Mouse (Mus musculus): ENCODE data around the gene Slc39a9.

Slc39a9 gene

DNA sequence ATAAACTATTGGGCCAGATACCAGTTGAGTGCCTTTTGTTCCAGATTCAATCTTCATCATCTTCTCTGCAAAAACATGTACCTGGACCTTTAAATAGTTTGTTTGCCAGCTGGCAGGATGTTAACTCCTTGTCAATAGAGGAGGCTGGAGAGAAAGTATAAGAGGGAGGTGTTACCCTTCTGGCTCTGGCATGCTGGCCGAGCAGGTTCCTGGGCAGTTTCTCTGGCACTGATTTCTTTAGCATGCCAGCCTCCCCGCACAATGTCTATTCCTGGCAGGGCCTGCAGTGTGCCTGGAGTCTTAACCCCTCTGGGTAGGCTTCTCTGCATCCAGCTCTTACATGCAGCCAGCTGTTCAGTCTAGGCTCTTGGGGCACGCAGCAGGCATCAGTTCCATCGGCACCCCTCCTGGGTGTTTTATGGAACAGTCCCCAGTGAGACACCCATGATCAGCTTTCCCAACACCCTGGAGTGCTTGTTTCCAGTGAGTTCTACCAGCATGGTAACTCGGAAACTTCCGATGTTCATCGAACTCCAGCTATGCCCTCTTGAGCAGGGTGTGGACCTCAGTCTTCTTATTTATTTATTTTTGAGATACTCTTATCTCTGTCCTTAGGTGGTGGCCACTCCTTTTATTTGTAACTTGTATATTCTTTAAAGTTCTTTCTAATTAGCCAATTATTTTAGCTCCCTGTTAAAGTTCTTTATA is 10.4 kb downstream of the Slc39a9 start:
- DNase-seq (ENCODE audit: low spot score in 2 of 2) = no peak

DNA sequence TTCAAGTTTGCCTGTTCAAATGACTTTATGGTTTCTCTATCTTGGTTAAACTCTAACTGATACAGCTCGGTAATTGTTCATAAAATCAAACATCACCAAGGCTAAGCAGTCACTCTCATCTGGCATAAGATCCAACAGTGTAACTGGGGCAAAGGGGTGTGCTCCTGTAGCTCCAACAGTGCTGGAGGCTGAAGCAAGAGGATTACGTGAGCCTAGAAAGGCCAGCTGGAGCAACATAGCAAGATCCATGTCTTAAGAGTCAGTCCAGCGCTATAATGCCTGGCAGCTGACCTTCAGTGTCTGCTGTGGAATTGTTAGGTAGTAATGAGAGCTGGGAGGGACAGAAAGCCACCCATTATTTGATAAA is 11.0 kb downstream of the Slc39a9 start:
- DNase-seq (ENCODE audit: low spot score in 2 of 2) = no peak

DNA sequence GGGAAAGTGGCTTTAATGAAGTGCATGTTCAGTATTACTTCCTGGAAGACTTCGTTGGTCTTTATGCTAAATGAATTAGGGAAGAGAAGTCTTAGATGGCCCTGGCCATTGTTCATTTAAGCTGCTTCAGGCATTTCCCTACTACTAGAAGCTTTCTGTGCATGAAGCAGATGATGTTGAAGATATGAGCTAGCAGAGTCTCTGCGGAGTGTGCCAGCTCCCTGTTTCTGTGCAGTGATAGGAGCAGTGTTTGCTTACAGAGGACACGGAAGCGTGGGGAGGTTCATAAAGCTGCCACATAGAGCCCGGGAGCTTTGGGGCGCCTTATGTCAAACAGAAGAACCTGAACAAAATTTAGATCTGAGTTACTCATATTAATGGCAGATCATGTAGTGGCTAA is 15.0 kb downstream of the Slc39a9 start:
- DNase-seq (ENCODE audit: low spot score in 2 of 2) = no peak

DNA sequence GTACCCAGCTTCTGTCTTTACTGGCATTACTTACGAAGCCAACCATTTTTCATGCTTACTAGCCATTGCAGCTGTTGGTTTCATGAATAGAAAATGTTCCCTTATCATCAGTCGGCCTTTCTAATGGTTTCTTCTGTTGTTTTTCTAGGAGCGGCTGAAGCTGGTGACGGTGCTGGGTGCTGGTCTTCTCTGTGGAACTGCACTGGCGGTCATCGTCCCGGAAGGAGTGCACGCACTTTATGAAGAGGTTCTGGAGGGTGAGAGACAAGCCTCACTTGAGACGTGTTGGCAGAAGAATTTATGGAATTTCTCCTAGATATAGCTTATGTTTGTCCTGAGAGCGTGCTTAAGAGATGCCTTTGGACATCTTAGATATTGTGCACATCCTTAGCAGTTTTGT is 18.6 kb downstream of the Slc39a9 start:
- no peak for DNase-seq (ENCODE audit: low spot score in 2 of 2)

DNA sequence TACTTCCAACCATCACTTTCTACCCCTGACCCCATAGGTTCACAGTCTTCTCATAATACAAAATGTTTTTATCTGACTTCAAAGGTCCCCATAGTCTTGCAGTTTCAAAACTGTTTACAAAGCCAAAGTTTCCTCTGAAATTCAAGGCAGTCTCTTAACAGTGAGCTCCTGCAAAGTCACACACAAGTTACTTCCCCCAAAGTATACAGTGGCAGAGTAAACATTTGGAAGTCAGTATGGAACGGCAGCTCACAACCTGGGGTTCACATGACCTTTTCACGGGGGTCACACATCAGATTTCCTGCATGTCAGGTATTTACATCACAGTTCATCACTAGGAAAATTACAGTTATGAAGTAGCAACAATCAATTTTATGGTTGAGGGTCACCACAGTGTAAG is 20.3 kb downstream of the Slc39a9 start:
- DNase-seq (ENCODE audit: low spot score in 2 of 2) = no peak

DNA sequence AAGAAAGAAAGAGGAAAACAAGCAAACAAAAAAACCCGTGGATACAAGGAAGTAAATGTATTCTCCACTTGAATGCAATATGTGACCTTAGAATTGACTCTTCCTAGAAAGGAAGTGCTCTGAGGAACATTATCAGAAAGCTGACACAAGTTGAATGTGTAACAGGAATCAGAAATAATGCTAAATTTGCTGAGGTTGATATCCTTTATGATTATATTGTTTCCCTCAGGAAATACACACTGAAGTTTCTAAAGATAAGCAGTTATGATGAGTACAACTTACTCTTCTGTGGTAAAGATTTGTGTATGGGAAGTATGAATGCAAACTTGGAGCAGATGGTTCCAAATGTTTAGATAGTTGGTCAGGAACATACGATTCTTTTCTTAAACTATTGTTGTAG is 24.7 kb downstream of the Slc39a9 start:
- no peak for DNase-seq (ENCODE audit: low spot score in 2 of 2)

DNA sequence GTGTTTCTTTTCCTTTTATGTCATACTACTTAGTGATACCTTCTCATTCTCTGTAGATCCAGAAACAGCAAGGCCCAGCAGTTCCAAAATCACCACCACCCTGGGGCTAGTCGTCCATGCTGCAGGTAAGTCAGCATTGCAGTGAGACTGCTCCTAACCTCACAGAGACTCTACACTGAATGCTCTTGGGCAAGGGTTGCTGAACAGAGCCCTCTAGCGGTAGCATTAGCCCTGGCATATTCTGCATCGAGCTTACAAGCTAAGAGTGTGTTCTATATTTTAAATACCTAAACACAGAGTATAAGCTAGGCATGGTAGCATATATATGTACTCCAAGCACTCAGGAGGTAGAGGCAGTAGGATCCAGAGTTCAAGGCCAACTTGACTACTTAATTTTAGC is 29.5 kb downstream of the Slc39a9 start:
- DNase-seq (ENCODE audit: low spot score in 2 of 2) = peak; percentile 22 to 39

DNA sequence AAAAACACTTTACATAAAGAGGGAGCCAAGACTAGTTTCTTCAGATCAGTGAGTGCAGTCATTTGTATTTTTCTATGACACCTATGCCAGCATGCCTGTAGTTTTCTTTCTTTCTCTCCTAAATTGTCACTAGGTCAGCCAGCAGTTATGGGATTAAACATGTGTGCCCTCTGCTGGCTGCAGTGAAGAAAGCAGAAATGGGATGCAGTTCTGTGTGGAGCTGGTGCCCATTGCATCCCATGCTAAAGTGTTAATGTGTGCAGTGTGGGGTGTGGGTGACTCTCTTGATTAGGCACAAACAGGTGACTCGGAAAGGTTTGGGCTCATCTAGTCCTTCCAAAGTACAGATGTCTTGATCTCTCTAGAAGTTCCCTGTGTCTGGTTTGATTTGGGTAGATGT is 37.7 kb downstream of the Slc39a9 start:
- no peak for DNase-seq (ENCODE audit: low spot score in 2 of 2)

DNA sequence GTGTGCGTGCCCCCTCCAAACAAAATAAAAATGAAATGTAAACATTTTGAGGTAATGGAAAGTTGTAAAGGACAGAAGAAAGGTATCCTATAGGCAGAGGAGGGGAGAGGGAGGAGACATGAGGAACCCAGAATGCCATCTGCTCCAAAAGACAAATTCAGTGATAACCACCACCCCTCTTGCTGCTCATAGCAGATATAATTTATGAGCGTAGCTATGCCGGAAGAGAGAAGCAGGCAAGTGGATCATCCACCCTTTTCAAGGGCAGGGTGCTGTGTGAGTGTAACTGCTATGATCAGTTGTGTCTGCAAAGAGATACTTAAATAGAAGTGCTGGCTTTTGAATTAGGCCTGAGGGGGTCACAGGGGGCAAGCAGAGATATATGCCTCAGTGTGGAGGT is 39.9 kb downstream of the Slc39a9 start:
- DNase-seq (ENCODE audit: low spot score in 2 of 2) = no peak

DNA sequence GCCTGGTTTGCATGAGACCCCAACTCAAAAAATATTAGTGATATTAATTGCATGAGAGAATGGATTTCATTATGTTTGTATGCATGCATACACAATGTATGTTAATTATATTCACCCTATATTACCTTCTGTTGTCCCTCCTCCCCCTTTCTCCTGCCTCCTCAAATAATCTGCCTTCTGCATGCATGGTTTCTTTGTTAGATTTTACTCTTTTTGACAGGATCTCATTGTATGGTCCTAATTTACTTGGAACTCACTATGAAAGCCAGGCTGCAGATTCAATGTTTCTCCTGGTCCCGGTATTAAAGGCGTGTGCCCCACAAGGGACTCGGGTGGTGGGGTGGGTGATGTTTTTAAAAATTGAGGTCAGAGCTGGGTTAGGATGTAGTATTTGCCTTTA is 40.6 kb downstream of the Slc39a9 start:
- no peak for DNase-seq (ENCODE audit: low spot score in 2 of 2)

DNA sequence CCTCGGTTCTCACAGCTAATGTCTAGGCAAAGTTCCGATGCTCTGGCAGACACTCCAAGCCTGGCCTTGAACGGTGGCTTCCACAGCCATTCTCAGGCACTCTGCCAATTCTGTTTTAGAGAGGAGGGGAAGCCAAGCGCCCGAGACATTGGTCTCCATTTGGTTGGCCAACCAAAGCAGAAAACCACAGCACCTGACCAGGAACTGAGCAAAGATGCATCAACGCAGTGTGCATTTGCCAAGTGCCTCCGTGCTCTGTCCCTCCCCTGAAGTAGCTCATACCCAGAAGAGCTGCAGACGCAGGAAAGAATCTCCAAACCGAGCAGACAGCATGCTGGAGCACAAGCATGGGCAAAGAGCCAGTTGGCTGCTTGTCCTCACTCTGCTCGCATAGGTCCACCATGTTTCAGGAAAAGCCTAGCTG is 44.1 kb downstream of the Slc39a9 start:
- DNase-seq (ENCODE audit: low spot score in 2 of 2) = no peak

DNA sequence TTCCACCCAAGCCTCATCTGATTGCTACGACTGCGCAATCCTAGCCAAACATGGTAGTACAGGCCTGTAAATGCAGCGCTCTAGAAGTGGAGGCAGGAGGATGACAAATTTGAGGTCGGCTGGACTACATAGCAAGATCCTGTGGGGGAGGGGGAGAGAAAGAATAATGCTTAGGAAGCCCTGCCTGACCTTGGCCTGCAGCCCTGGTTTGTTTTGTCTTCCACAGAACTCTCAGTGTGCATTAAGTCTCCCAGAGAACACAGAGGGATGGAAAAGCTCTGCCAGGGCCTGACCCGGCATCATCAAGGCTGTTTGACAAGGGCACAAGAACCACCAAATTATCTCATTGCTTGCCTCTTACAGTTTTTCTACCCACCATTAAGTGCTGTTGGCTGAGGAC is 46.0 kb downstream of the Slc39a9 start:
- DNase-seq (ENCODE audit: low spot score in 2 of 2) = no peak

DNA sequence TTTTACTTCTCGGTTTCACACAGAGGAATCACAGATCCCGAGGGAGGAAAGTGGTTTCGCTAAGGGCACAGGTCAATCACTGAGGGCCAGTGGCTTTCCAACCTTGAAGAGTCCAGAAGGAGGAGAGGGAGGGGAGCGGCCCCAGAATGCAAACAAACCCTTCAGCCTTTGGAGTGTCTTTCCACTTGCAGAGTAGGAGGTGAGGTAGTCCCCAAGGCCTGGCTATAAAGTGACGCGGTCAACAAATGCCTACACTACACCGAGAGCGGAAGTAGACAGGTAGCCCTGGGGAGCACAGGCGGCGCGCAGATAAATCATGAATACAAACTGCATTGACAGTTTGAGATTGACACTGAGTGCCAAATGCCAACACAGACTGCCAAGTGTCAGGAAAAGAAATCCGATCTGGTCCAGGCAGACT is 48.0 kb downstream of the Slc39a9 start:
- no peak for DNase-seq (ENCODE audit: low spot score in 2 of 2)

DNA sequence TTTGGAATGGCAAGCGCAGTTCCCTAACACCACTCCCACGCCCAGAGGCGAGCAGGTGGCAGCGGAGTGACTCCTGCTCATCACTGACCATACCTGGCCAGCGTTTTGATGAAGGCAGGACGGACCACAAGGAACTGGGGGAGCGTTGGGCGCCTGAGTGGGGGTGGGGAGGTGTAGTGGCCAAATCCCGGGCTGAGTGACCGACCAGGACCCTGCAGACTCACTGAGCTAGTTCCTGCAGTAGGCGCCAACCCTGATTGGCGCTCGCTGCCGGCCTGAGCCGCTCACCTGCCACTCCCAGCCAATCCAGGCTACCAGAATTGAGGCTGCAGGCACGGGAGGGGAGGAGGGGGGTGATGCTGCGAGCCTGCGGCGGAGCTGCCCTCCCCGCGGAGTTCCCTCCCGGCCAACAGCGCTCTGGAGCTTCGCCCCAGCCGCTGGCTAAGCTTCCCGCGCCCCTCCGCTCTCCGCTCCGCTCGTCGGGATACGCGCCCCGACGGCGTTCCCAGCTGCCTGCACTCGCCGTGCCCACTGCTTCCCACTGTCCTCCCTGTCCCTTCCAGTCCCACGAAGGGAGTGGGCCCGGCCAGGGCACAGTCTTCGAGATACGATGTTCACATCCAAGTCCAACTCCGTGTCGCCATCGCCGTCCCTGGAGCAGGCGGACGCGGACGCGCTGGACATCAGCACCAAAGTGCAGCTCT is 48.7 kb downstream of the Slc39a9 start, which contains the start of gene Plekhd1:
TSS of gene Plekhd1 (plus strand) at position 323 of the 704 bp plus-strand sequence.
- no peak for DNase-seq (ENCODE audit: low spot score in 2 of 2)

DNA sequence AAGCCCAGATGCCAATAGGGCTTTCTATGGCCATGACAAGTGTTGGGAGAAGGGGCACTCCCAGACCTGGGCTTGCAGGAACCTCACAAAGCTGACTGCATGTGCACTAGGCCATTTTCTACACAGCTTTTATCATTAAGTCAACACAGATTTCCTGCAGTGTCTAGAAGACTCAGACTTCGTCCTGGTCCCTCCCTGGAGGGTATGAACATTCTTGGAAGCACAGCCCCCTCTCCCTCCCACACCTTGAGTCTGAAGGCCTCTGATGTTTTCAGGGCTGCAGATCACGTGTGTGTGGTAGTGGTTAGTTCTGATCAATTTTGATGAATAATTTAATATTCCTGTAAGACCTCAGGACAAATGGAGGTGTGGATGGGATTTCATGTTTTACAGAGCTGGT is 50.0 kb downstream of the Slc39a9 start:
- DNase-seq (ENCODE audit: low spot score in 2 of 2) = no peak

DNA sequence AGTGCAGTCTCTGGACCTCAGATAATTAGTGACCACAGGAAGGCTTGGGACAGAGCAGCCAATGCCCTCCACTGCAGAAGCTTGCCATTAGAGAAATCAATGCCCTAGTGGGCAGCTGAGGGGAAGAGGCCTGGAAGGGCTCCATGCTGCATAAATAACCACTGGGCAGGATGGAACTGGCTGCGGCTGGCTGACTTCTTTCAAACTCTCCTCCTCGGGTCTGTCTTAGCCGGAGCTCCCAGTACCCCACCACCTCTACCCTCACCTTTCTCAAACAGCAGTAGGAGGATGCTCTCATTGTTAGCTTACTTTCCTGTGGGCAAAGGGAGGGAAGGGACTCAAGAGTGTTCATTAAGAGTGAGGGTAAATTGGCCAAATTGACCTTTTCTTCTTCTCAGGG is 51.3 kb downstream of the Slc39a9 start:
- DNase-seq (ENCODE audit: low spot score in 2 of 2) = no peak

DNA sequence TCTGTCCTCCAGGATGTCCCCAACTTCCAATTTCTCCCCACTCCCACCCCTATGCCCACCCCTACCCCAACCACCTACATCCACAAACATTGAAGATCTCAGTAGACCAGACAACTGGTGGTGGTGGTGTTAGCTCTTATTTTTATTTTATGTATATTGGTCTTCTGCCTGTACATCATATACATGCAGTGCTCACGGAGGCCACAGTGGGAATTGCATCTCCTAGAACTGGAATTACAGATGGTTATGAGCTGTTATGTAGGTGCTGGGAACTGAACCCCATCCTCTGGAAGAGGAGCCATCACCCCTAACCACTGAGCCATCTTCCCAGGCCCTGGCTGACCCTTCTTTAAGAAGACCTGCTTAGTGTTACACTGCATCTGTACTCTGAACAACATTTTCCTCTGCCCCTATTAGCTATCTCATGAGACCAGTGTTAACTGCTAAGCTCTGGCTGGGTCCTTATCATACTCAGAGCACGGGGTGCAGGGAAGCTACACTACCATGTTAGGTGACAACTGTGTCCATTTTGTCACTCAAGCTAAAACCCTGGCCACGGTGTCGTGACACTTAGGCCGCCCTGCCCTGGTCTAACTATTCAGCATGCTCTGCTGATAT is 55.0 kb downstream of the Slc39a9 start:
- no peak for DNase-seq (ENCODE audit: low spot score in 2 of 2)

DNA sequence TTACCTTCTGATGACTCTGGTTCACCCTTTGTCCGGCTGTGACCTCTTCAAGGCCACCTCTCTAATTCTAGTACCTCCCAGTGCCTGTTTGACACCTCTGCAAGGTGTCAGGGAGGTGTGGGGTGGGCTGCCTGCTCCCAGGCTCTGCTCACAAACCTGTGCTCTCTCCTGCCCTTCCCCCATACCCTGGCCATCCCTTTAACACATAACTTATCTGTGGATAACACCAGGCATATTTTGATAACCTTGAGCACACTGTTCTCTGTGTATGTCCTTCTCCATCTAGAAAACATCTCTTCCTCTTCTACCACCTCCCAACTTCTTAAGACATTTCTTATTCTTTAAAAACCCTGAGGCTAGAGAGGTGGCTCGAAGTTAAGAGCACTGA is 55.5 kb downstream of the Slc39a9 start:
- no peak for DNase-seq (ENCODE audit: low spot score in 2 of 2)

DNA sequence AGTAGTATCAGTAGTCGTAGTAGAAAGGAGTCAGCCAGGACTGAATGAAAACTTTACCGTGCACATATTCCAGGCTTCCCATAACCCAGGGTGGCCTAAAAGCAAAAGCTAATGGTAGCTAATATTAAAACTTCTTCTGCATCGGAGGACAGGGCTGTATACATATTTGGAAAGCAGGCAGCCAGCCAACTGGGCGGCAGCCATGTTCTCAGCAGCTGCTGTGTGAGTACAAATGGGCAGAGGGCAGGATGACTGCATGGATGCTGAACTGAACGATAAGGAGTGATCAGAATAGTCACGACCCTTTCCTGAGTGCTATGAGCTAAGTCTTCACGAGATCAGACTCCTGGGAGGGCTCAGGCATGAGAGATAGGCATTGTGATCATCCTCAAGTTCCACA is 57.6 kb downstream of the Slc39a9 start:
- DNase-seq (ENCODE audit: low spot score in 2 of 2) = no peak

DNA sequence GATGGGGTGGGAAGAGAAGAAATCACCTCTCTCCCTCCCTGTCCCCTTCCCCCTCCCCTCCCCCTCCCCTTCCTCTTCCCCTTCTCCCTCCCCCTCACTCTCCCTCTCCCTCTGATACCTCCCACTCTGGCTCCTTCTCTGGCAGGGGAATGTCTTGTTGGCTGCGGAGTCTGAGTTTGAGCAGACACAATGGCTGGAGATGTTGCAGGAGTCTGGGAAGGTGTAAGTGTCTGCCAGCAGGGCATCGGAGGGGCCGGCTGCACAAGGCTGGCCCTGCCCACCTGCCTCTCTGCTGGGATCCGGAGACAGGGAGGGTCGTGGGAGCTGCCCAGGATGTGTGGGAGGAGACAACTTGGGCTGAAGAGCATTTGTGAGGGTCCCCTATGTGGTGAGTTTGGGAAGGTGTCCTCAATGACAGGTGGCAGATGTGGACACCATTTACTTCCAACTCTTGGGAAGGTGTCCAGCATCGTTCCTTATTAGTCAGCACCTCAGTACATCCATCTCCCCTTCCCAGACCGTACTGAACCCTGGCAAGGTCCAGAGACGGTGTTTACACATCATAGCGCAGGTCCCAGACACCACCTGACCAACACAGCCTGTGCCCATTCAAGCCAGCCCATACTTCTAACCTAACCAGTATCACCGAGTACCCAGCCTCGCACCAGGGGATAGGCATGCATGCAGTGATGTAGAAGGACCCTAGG is 62.7 kb downstream of the Slc39a9 start:
- no peak for DNase-seq (ENCODE audit: low spot score in 2 of 2)

DNA sequence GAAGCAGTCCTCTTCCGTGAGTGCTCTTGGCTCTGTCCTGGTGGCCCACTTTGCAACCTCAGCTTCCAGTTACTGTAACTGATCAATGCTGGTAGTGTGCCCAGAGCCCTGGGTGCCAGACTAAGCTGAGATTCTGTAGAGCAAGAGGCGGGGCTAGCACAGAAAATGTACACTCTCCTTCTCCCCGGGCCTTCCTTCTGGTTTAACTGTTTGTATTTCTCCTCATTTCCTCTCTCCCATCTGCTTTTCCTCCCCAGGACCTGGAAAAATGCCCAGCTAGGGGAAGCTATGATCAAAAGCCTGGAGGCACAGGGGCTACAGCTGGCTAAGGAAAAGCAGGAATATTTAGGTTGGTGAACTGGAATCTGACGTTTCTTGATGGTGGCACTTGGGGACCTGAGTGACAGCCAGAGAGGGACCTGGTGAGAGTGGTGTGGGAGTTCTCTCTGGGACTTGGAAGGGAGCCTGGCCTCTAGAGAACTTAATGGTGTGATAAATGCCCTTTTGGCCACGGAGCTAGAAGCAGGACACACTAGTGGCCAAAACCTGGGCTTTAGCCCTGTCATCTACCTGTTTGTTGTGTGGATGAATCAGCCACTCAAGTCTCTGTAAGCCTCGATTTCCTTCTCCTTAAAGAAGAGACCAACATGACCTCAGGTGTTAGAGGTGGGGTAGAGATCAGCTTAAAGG is 63.4 kb downstream of the Slc39a9 start:
- DNase-seq (ENCODE audit: low spot score in 2 of 2) = no peak

DNA sequence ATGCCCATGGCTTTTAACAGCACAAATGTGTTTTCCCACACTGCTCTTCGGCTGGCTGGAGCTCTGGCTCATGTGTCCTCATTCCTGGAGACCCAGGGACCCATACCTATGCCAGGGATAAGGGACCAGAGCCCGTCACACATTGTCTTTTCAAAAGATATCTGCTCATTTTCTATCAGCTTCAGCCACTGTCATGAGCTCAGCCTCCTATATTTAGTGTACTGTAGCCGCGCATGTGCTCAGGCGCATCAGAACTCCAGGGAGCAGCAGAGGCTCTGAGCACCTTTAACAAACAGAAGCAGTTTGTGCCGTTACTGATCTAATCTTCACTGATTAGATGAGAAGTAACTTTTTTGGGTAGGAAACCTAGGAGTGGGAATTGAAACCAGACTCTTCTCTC is 72.2 kb downstream of the Slc39a9 start:
- no peak for DNase-seq (ENCODE audit: low spot score in 2 of 2)
